Mouse (Mus musculus) intestine, embryonic 15.5 days (tissue): ENCODE measurements at regions not wholly inside any gene's neighbourhood (a gene's known extent, or its start where the extent isn't known, plus 50 kb on each side); places are given as distances from the start of the nearest gene placed in this dataset.
A peak's percentile ranks its signal among the peaks of the same experiment; 100 is the strongest.

Experiments used
- ATAC-seq: fragments of 200-750 bp; cut with Nextera tagmentation; 2 replicates; pipeline ENCODE4 v1.8.0; 2017; ENCODE audit warnings: moderate TSS enrichment, moderate library complexity
- H3K27ac ChIP-seq: fragments of 300-500 bp; sonication (generic); 2 replicates; pipeline ENCODE4 v1.5.1; 2015; ENCODE audit warnings: mild to moderate bottlenecking, inconsistent platforms
- H3K27me3 ChIP-seq: fragments of 300-500 bp; sonication (generic); replicated peaks from 2 replicates; pipeline ENCODE4 v1.6.1; 2015; ENCODE audit warnings: inconsistent platforms
- H3K36me3 ChIP-seq: fragments of 300-500 bp; sonication (generic); 2 replicates; pipeline ENCODE4 v1.6.1; 2015; ENCODE audit warnings: inconsistent platforms
- H3K4me1 ChIP-seq: fragments of 300-500 bp; sonication (generic); replicated peaks from 2 replicates; pipeline ENCODE4 v1.6.1; 2015; ENCODE audit warnings: inconsistent platforms
- H3K4me2 ChIP-seq: fragments of 300-500 bp; sonication (generic); replicated peaks from 2 replicates; pipeline ENCODE4 v1.6.1; 2015; ENCODE audit warnings: mild to moderate bottlenecking, inconsistent platforms
- H3K4me3 ChIP-seq: fragments of 300-500 bp; sonication (generic); replicated peaks from 2 replicates; pipeline ENCODE4 v1.5.1; 2015; ENCODE audit warnings: inconsistent platforms
- H3K9ac ChIP-seq: fragments of 300-500 bp; sonication (generic); 2 replicates; pipeline ENCODE4 v1.6.1; 2015; ENCODE audit warnings: inconsistent platforms
- H3K9me3 ChIP-seq: fragments of 300-500 bp; sonication (generic); 2 replicates; pipeline ENCODE4 v1.6.1; 2016; ENCODE audit warnings: inconsistent platforms
- WGBS: fragments of 180-500 bp; shearing (Covaris S2); methylation state at CpG from one replicate; pipeline ENCODE4 v1.1.7; 2015; 5-methylcytosine and 5-hydroxymethylcytosine counted together

DNA sequence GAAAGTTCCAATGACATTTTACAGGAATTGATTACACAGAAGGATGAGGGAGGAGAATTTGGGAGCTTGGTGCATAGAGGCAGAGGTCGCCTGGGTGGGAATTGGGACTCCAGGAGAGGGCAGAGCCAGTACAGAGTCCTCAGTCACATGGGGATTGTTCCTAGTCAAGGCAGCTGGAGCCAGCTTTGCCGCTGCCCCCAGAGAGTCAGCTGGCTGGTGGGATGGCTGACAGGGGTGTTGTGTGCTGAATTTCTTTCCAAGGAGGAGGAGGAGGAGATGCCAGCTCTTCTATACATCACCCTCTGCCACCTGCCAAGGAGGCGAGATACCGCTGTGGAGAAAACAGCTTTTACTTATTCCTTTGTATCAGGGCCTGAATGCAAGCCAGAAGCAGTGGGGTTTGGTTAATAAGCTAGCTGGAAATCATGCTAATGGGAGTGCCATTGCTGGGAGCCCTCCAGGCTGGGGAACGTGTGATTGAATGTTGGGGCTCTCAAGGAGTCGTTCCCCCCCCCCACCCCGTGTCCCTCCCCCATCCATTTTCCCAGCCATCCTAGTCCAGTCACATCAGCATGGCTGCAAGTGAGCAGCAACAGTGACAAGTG, 78.8 kb upstream of the Dlx2 start:
- H3K27ac ChIP-seq, result no peak overlapping the region
- H3K4me3 ChIP-seq, result no peak overlapping the region
- H3K4me1 ChIP-seq, result peaks cover 21% of the 10 kb centered on the region
- WGBS, result 76% methylated on average over 7 of the region's 7 CpGs
- no peak overlapping the region for H3K4me2 ChIP-seq
- no peak for ATAC-seq
- no peak overlapping the region for H3K9ac ChIP-seq
- H3K27me3 ChIP-seq, result no peaks in the 10 kb centered on the region
- no peaks in the 10 kb centered on the region for H3K9me3 ChIP-seq
- H3K36me3 ChIP-seq, result no peaks in the 10 kb centered on the region

GRCm38 (mm10) chr2:71626404-71626803, 79.8 kb upstream of the Dlx2 start:
- Histone ChIP-seq H3K9ac (no peak overlapping the region), H3K4me1 (peaks cover 21% of the 10 kb centered on the region), H3K4me3 (no peak overlapping the region), H3K27ac (no peak overlapping the region), H3K9me3 (no peaks in the 10 kb centered on the region), H3K4me2 (peak overlapping the region; percentile 36; the same call in 1 of the 2 replicates), H3K27me3 (no peaks in the 10 kb centered on the region), H3K36me3 (no peaks in the 10 kb centered on the region)
- WGBS, result 46% methylated on average over 12 of the region's 12 CpGs
- ATAC-seq, result peak; percentile 20; the same call in 1 of the 2 replicates

- peaks cover 21% of the 10 kb centered on the region for H3K4me1 ChIP-seq
- no peak overlapping the region for H3K4me3 ChIP-seq
- no peak overlapping the region for H3K27ac ChIP-seq
- 20% methylated on average over 14 of the region's 14 CpGs for WGBS
- H3K27me3 ChIP-seq, result no peaks in the 10 kb centered on the region
- H3K9me3 ChIP-seq, result no peaks in the 10 kb centered on the region
- H3K4me2 ChIP-seq, result no peak overlapping the region
- ATAC-seq, result no peak
- H3K9ac ChIP-seq, result no peak overlapping the region
- H3K36me3 ChIP-seq, result no peaks in the 10 kb centered on the region
Measured at GRCm38 (mm10) chr2:71627097-71627755, 80.7 kb upstream of the Dlx2 start.

- ATAC-seq, result no peak
- H3K4me2 ChIP-seq, result peak overlapping the region; percentile 72
- H3K27me3 ChIP-seq, result no peaks in the 10 kb centered on the region
- peak overlapping the region; percentile 30; the same call in 1 of the 2 replicates for H3K4me3 ChIP-seq
- H3K9ac ChIP-seq, result no peak overlapping the region
- WGBS, result 35% methylated on average over 7 of the region's 7 CpGs
- no peak overlapping the region for H3K27ac ChIP-seq
- H3K9me3 ChIP-seq, result no peaks in the 10 kb centered on the region
- H3K36me3 ChIP-seq, result no peaks in the 10 kb centered on the region
- H3K4me1 ChIP-seq, result peaks cover 21% of the 10 kb centered on the region
Measured at GRCm38 (mm10) chr2:71628821-71629220, 82.3 kb upstream of the Dlx2 start.

GRCm38 (mm10) chr2:71629301-71630142, 83.0 kb upstream of the Dlx2 start:
- H3K27ac ChIP-seq, result no peak overlapping the region
- H3K4me2 ChIP-seq, result peak overlapping the region; percentile 72
- WGBS, result 2% methylated on average over 43 of the region's 43 CpGs
- H3K27me3 ChIP-seq, result no peaks in the 10 kb centered on the region
- H3K36me3 ChIP-seq, result no peaks in the 10 kb centered on the region
- peak overlapping the region; percentile 16; the same call in 1 of the 2 replicates for H3K9ac ChIP-seq
- H3K9me3 ChIP-seq, result no peaks in the 10 kb centered on the region
- H3K4me3 ChIP-seq, result peak overlapping the region; percentile 30
- H3K4me1 ChIP-seq, result peaks cover 21% of the 10 kb centered on the region
- ATAC-seq, result peak; percentile 58; the same call in 1 of the 2 replicates

DNA sequence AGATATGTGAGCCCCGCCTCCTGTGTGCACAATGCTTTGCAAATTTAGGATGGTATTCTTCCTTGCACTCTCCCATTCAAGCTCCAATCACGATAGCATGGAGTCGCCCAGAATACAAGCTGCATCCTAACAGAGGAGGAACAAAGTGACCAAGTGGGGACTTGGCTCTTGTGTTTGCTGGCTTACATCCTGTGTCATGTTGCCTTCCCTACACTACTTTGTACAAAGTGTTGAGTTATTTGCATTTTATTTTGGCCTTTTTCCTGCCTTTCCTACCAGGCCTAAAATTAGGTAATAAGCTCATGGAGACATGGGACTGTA, 83.5 kb upstream of the Dlx2 start:
- Histone ChIP-seq H3K4me2 (peak overlapping the region; percentile 72), H3K4me1 (peaks cover 21% of the 10 kb centered on the region), H3K27me3 (no peaks in the 10 kb centered on the region), H3K4me3 (peak overlapping the region; percentile 30), H3K36me3 (no peaks in the 10 kb centered on the region), H3K27ac (no peak overlapping the region), H3K9ac (peak overlapping the region; percentile 16; the same call in 1 of the 2 replicates), H3K9me3 (no peaks in the 10 kb centered on the region)
- no peak for ATAC-seq
- WGBS, result 26% methylated on average over 3 of the region's 3 CpGs

DNA sequence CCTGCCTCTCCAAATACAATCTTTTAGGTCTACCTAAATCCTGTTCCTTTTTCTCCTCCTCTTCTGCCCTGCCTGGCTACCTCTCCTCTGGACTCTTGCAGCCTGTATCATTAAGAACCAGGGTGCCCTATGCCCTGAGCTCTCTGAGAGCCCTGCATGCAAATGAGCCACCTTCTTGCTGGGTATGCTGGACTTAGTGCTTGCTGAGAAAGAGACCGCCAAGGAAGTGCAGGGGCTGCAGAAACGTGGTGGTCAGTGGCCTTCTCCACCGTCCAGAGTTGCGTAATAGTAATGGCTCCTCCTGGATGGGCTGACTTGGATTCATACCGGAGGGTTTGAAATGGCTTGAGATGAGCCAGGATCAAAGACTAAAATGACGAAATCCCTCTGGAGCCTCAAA, 86.9 kb upstream of the Dlx2 start:
- peaks cover 10% of the 10 kb centered on the region; the same call in 1 of the 2 replicates for H3K4me1 ChIP-seq
- no peaks in the 10 kb centered on the region for H3K27me3 ChIP-seq
- H3K4me2 ChIP-seq, result no peak overlapping the region
- H3K36me3 ChIP-seq, result no peaks in the 10 kb centered on the region
- no peak overlapping the region for H3K9ac ChIP-seq
- H3K4me3 ChIP-seq, result no peak overlapping the region
- H3K27ac ChIP-seq, result no peak overlapping the region
- 71% methylated on average over 6 of the region's 6 CpGs for WGBS
- no peak for ATAC-seq
- H3K9me3 ChIP-seq, result no peaks in the 10 kb centered on the region

- H3K27me3 ChIP-seq, result no peaks in the 10 kb centered on the region
- peaks cover 7% of the 10 kb centered on the region; the same call in 1 of the 2 replicates for H3K4me1 ChIP-seq
- no peaks in the 10 kb centered on the region for H3K36me3 ChIP-seq
- H3K9ac ChIP-seq, result no peak overlapping the region
- WGBS, result 77% methylated on average over 3 of the region's 3 CpGs
- H3K27ac ChIP-seq, result no peak overlapping the region
- no peaks in the 10 kb centered on the region for H3K9me3 ChIP-seq
- no peak for ATAC-seq
- no peak overlapping the region for H3K4me2 ChIP-seq
- no peak overlapping the region for H3K4me3 ChIP-seq
Measured at GRCm38 (mm10) chr2:71634471-71634870, 87.9 kb upstream of the Dlx2 start.

DNA sequence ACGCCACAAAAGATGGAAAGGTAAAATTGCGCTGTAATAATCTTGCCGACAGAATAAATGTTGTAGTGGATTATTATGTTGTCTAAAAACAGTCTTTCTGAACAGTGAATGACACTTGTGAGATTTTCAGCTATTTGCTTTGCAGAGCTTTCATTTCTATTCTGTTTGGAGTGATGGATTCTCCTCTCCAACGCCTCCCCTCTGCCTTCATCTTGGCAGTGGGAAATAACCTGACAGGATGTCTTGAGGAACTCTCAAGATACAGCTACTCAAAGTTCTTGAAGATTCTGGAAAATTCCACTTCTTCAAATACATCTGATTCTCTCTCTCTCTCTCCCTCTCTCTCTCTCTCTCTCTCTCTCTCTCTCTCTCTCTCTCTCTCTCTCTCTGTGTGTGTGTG, 89.6 kb upstream of the Dlx2 start:
- no peak for ATAC-seq
- Histone ChIP-seq H3K4me2 (no peak overlapping the region), H3K27me3 (no peaks in the 10 kb centered on the region), H3K9ac (no peak overlapping the region), H3K36me3 (no peaks in the 10 kb centered on the region), H3K4me3 (no peak overlapping the region), H3K9me3 (no peaks in the 10 kb centered on the region), H3K4me1 (no peaks in the 10 kb centered on the region), H3K27ac (no peak overlapping the region)
- WGBS, result 90% methylated on average over 4 of the region's 4 CpGs

DNA sequence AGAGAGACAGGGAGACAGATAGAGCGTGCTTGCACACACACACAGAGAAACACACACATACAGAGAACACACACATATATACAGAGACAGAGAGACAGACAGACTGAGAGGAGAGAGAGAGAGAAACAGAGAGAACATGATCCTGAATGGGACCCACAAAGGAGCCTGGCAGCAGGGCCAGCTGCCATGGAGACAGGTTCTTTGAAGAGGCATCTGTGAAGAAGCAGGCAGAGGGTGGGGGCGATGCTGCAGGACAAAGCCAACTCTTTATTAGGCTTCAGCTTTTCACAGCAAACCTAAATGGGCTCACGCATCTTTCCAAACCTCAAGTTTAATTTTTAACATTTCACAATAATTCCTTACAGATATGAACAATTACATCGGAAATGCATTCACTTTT, 90.0 kb upstream of the Dlx2 start:
- WGBS, result 91% methylated on average over 4 of the region's 4 CpGs

GRCm38 (mm10) chr2:71640251-71640650, 93.7 kb upstream of the Dlx2 start:
- no peaks in the 10 kb centered on the region for H3K4me1 ChIP-seq
- no peak for ATAC-seq
- H3K27ac ChIP-seq, result no peak overlapping the region
- H3K9me3 ChIP-seq, result no peaks in the 10 kb centered on the region
- no peak overlapping the region for H3K9ac ChIP-seq
- 78% methylated on average over 5 of the region's 5 CpGs for WGBS
- H3K4me2 ChIP-seq, result no peak overlapping the region
- no peaks in the 10 kb centered on the region for H3K36me3 ChIP-seq
- no peak overlapping the region for H3K4me3 ChIP-seq
- no peaks in the 10 kb centered on the region for H3K27me3 ChIP-seq

More for the DNA sequence above, 90.0 kb upstream of the Dlx2 start:
- Histone ChIP-seq H3K4me3 (no peak overlapping the region), H3K9ac (no peak overlapping the region), H3K4me1 (no peaks in the 10 kb centered on the region), H3K4me2 (no peak overlapping the region), H3K9me3 (no peaks in the 10 kb centered on the region), H3K27ac (no peak overlapping the region), H3K27me3 (no peaks in the 10 kb centered on the region), H3K36me3 (no peaks in the 10 kb centered on the region)
- no peak for ATAC-seq

GRCm38 (mm10) chr2:71644038-71644470, 97.5 kb upstream of the Dlx2 start:
- Histone ChIP-seq H3K27me3 (no peaks in the 10 kb centered on the region), H3K9ac (no peak overlapping the region), H3K27ac (no peak overlapping the region), H3K36me3 (no peaks in the 10 kb centered on the region), H3K4me3 (no peak overlapping the region), H3K4me1 (no peaks in the 10 kb centered on the region), H3K4me2 (no peak overlapping the region), H3K9me3 (no peaks in the 10 kb centered on the region)
- peak; percentile 82 for ATAC-seq
- WGBS, result 33% methylated on average over 6 of the region's 6 CpGs
